Mouse (Mus musculus): Measurements from ENCODE around the gene Ubr4. TPM values are rescaled to one million over a fixed set of nuclear protein-coding genes. Genes with fewer than 3 reads are reported as not detected.
A peak's percentile ranks its signal among the peaks of the same experiment; 100 is the strongest.
"Not testable (repeated sequence)": the region's sequence is repeated elsewhere in the genome, so short reads cannot be mapped to it uniquely, and the experiment has no call there.

Ubr4 gene
- polyA plus RNA-seq, 1 experiment from 2014 or later: 73.7 TPM

GRCm38 (mm10) chr4:139368038-139368437, 15.6 kb downstream of the Ubr4 start:
- no peak for ATAC-seq (ENCODE audit: low FRiP score)
- Histone ChIP-seq H3K4me1 (replicated peaks) (no peaks in the 10 kb centered on the region), H3K4me2 (no peak overlapping the region), H3K9ac (no peak overlapping the region), H3K36me3 (peaks cover 97% of the 10 kb centered on the region), H3K4me3 (no peak overlapping the region), H3K27ac (no peak overlapping the region), H3K27me3 (no peaks in the 10 kb centered on the region), H3K9me3 (no peaks in the 10 kb centered on the region)
- 96% methylated on average over 5 of the region's 5 CpGs for WGBS

GRCm38 (mm10) chr4:139373130-139373529, 20.7 kb downstream of the Ubr4 start:
- no peak overlapping the region for H3K9ac ChIP-seq
- H3K27me3 ChIP-seq: no peaks in the 10 kb centered on the region
- peaks cover 93% of the 10 kb centered on the region for H3K36me3 ChIP-seq
- no peak for ATAC-seq (ENCODE audit: low FRiP score)
- WGBS: 90% methylated on average over 4 of the region's 4 CpGs
- no peak overlapping the region for H3K4me3 ChIP-seq
- H3K9me3 ChIP-seq: no peaks in the 10 kb centered on the region
- H3K4me2 ChIP-seq: no peak overlapping the region
- H3K4me1 ChIP-seq (replicated peaks): no peaks in the 10 kb centered on the region
- no peak overlapping the region for H3K27ac ChIP-seq

DNA sequence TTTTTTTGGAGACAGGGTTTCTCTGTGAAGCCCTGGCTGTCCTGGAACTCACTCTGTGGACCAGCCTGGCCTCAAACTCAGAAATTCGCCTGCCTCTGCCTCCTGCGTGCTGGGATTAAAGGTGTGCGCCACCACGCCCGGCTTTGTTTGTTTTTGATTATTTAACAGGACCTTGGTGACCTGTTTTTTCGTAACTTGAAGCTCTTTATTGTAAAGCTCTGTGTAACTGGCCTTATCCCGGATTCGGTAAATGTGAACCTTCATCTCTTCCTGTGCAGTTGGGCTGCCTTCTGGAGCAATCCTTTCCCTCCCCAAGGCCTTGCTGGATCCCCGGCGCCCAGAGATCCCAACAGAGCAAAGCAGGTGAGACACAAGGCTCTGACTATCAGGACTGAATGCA, 21.1 kb downstream of the Ubr4 start:
- H3K9ac ChIP-seq: no peak overlapping the region
- H3K36me3 ChIP-seq: peaks cover 92% of the 10 kb centered on the region
- H3K4me3 ChIP-seq: no peak overlapping the region
- H3K4me2 ChIP-seq: no peak overlapping the region
- no peaks in the 10 kb centered on the region for H3K4me1 ChIP-seq (replicated peaks)
- WGBS: 92% methylated on average over 10 of the region's 10 CpGs
- no peaks in the 10 kb centered on the region for H3K9me3 ChIP-seq
- no peak overlapping the region for H3K27ac ChIP-seq
- no peaks in the 10 kb centered on the region for H3K27me3 ChIP-seq
- no peak for ATAC-seq (ENCODE audit: low FRiP score)

DNA sequence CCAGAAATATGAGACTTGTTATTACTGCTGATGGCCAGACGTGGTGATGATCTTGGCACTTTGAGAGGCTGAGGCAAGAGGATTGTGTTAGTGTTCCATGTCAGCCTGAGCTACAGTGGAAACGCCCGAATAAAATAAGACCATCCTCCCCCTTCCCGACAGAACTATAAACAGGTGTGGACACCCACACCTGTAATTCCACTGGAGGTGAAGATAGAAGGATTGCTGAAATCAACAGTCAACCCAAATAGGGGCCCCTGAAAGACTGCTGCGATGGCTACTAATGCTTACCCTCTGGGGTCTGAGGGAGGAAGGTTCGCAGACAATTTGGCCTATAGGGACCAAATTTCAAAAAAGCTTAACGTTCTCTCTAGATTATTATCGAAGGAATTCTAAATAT, 27.3 kb downstream of the Ubr4 start:
- Histone ChIP-seq H3K4me1 (replicated peaks) (peaks cover 32% of the 10 kb centered on the region), H3K4me3 (peak overlapping the region; percentile 88), H3K4me2 (peak overlapping the region; percentile 95), H3K36me3 (peaks cover 33% of the 10 kb centered on the region), H3K9ac (peak overlapping the region; percentile 83), H3K9me3 (no peaks in the 10 kb centered on the region), H3K27me3 (no peaks in the 10 kb centered on the region), H3K27ac (peak overlapping the region; percentile 84)
- WGBS: 19% methylated on average over 8 of the region's 8 CpGs
- ATAC-seq (ENCODE audit: low FRiP score): no peak

DNA sequence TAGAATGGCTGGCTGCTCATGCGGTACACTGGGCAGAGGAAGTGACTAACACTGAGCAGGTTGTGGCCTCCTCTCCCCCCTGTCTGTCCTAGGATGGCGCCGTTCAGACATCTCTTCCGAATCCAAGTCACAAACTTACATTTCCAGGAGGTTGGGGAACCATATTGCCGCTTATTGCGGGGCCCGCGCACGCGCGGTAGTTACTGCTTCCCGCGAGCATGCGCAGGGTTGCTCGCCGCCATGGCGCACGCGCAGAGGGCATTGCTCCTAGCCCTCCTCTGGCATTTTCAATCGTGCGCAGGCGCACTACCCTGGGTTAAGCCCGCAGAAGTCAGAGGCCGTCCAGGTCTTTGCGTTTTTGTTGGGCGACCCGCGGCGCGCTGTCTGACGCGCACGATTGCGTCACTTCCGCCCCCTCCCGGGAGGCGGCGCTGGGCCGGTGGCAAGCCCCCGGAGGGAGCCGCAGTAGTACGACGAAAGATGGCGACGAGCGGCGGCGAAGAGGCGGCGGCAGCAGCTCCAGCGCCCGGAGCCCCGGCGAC, 27.9 kb downstream of the Ubr4 start:
- Histone ChIP-seq H3K9ac (peak overlapping the region; percentile 89), H3K27me3 (no peaks in the 10 kb centered on the region), H3K4me2 (peak overlapping the region; percentile 96), H3K4me3 (peak overlapping the region; percentile 88), H3K9me3 (no peaks in the 10 kb centered on the region), H3K27ac (peak overlapping the region; percentile 90), H3K36me3 (peaks cover 28% of the 10 kb centered on the region), H3K4me1 (replicated peaks) (peaks cover 32% of the 10 kb centered on the region)
- ATAC-seq (ENCODE audit: low FRiP score): peak; percentile 96
- 0% methylated on average over 50 of the region's 54 CpGs for WGBS

DNA sequence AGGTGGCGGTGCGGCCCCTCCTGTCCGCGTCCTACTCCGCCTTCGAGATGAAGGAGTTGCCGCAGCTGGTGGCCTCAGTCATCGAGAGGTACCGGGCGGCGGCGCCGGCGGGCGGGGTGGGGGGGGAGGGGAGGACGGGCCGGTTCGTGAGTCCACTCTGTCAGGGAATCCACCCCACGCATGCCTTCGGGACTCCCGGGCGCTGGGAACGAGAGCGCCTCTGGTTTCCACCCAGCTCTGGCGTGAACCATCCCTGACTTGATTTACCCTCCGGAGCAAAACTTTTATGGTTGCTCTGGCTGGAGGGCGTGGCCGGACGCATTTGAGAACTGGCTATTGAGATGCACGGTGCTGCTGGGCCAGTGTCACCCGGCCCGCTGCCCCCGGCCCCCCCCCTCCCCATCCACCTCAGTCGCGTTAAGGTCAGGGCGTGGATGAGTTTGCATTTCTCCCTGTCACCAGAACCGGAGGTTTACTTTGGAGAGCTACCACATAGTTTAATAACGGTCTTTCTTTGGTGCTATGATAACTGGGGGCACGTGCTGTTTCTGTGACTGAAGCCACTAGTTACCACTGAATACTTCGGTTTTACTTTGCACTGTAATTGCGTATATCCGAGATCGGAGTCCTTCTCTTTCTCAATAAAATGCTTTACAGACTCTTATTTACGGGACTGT, 28.5 kb downstream of the Ubr4 start:
- Histone ChIP-seq H3K9ac (peak overlapping the region; percentile 89), H3K4me2 (peak overlapping the region; percentile 96), H3K4me1 (replicated peaks) (peaks cover 32% of the 10 kb centered on the region), H3K4me3 (peak overlapping the region; percentile 88), H3K9me3 (no peaks in the 10 kb centered on the region), H3K27ac (peak overlapping the region; percentile 90), H3K36me3 (peaks cover 21% of the 10 kb centered on the region), H3K27me3 (no peaks in the 10 kb centered on the region)
- WGBS: 5% methylated on average over 32 of the region's 44 CpGs
- peak; percentile 84; the same call in 1 of the 2 replicates for ATAC-seq (ENCODE audit: low FRiP score)

DNA sequence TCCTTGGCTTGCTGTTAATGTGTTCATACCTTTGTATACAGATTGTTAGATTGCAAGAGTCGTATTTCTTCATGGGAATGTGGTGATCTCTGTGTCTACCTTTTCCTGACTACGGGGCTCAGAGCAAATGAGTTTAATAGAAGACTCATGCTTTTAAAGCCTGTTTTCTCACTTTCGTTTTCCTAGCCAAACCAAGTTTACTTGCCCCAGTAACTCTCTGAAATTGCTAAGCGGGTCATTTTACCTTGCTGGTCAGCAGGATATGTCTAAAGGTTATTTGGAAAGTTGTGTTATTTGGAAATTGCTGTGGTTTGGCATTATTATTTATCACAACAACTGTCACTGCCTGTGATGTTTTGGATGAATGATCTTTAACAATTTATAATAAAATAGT, 29.0 kb downstream of the Ubr4 start:
- Histone ChIP-seq H3K9ac (peak overlapping the region; percentile 89), H3K9me3 (no peaks in the 10 kb centered on the region), H3K36me3 (peaks cover 17% of the 10 kb centered on the region), H3K4me1 (replicated peaks) (peaks cover 34% of the 10 kb centered on the region), H3K4me2 (peak overlapping the region; percentile 96), H3K27me3 (no peaks in the 10 kb centered on the region), H3K27ac (no peak overlapping the region), H3K4me3 (peak overlapping the region; percentile 88)
- no peak for ATAC-seq (ENCODE audit: low FRiP score)
- WGBS: 59% methylated on average over 4 of the region's 4 CpGs

GRCm38 (mm10) chr4:139382231-139382630, 29.8 kb downstream of the Ubr4 start:
- Histone ChIP-seq H3K9ac (peak overlapping the region; percentile 35; the same call in 1 of the 2 replicates), H3K4me2 (peak overlapping the region; percentile 96), H3K36me3 (peaks cover 10% of the 10 kb centered on the region), H3K4me1 (replicated peaks) (peaks cover 37% of the 10 kb centered on the region), H3K27me3 (no peaks in the 10 kb centered on the region), H3K27ac (no peak overlapping the region), H3K4me3 (peak overlapping the region; percentile 12; the same call in 1 of the 2 replicates), H3K9me3 (no peaks in the 10 kb centered on the region)
- 84% methylated on average over 7 of the region's 7 CpGs for WGBS
- no peak for ATAC-seq (ENCODE audit: low FRiP score)

DNA sequence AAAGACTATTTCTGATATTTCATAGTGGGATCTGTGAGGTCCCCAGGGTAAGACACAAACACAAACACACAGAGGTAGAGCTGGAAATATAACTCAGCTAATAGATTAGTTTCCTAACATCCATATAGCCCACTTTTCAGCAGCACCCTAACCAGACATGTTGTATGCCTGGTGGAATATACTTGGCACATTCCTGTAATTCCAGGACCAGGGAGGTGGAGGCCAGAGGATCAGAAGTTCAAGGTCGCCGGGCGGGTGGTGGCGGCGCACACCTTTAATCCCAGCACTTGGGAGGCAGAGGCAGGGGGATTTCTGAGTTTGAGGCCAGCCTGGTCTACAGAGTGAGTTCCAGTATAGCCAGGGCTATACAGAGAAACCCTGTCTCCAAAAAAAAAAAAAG, 33.4 kb downstream of the Ubr4 start:
- ATAC-seq (ENCODE audit: low FRiP score); H3K9me3 ChIP-seq; H3K27me3 ChIP-seq; H3K4me3 ChIP-seq; H3K27ac ChIP-seq; H3K4me2 ChIP-seq; H3K9ac ChIP-seq: not testable (repeated sequence)
- Histone ChIP-seq H3K36me3 (peaks cover 19% of the 10 kb centered on the region), H3K4me1 (replicated peaks) (peaks cover 29% of the 10 kb centered on the region)
- WGBS: 97% methylated on average over 5 of the region's 5 CpGs

- Histone ChIP-seq H3K9me3 (no peaks in the 10 kb centered on the region), H3K4me3 (no peak overlapping the region), H3K9ac (no peak overlapping the region), H3K36me3 (peaks cover 30% of the 10 kb centered on the region), H3K27ac (no peak overlapping the region), H3K4me2 (no peak overlapping the region), H3K4me1 (replicated peaks) (peaks cover 20% of the 10 kb centered on the region), H3K27me3 (no peaks in the 10 kb centered on the region)
- 64% methylated on average over 6 of the region's 6 CpGs for WGBS
- ATAC-seq (ENCODE audit: low FRiP score): no peak
These were observed 34.5 kb downstream of the Ubr4 start for GRCm38 (mm10) chr4:139386869-139387319.

- peaks cover 54% of the 10 kb centered on the region for H3K36me3 ChIP-seq
- H3K27me3 ChIP-seq: no peaks in the 10 kb centered on the region
- H3K9me3 ChIP-seq: no peaks in the 10 kb centered on the region
- H3K4me1 ChIP-seq (replicated peaks): peaks cover 5% of the 10 kb centered on the region; the same call in 1 of the 2 replicates
- H3K4me2 ChIP-seq: no peak overlapping the region
- no peak overlapping the region for H3K4me3 ChIP-seq
- WGBS: 89% methylated on average over 4 of the region's 4 CpGs
- no peak overlapping the region for H3K27ac ChIP-seq
- no peak for ATAC-seq (ENCODE audit: low FRiP score)
- H3K9ac ChIP-seq: no peak overlapping the region
These were observed 37.1 kb downstream of the Ubr4 start for GRCm38 (mm10) chr4:139389557-139389956.

GRCm38 (mm10) chr4:139395431-139395830, 43.0 kb downstream of the Ubr4 start:
- Histone ChIP-seq H3K9me3 (no peaks in the 10 kb centered on the region), H3K27ac (no peak overlapping the region), H3K9ac (no peak overlapping the region), H3K36me3 (peaks cover 95% of the 10 kb centered on the region), H3K27me3 (no peaks in the 10 kb centered on the region), H3K4me3 (no peak overlapping the region), H3K4me1 (replicated peaks) (no peaks in the 10 kb centered on the region), H3K4me2 (no peak overlapping the region)
- no peak for ATAC-seq (ENCODE audit: low FRiP score)
- 78% methylated on average over 2 of the region's 2 CpGs for WGBS

- Histone ChIP-seq H3K9me3 (no peaks in the 10 kb centered on the region), H3K27ac (no peak overlapping the region), H3K4me1 (replicated peaks) (no peaks in the 10 kb centered on the region), H3K27me3 (no peaks in the 10 kb centered on the region), H3K4me3 (no peak overlapping the region), H3K4me2 (no peak overlapping the region), H3K9ac (no peak overlapping the region), H3K36me3 (peaks cover 96% of the 10 kb centered on the region)
- 85% methylated on average over 5 of the region's 5 CpGs for WGBS
- no peak for ATAC-seq (ENCODE audit: low FRiP score)
These were observed 48.1 kb downstream of the Ubr4 start for GRCm38 (mm10) chr4:139400487-139400886.
